Mouse (Mus musculus): ENCODE results near the gene Figla.

The Figla gene

DNA sequence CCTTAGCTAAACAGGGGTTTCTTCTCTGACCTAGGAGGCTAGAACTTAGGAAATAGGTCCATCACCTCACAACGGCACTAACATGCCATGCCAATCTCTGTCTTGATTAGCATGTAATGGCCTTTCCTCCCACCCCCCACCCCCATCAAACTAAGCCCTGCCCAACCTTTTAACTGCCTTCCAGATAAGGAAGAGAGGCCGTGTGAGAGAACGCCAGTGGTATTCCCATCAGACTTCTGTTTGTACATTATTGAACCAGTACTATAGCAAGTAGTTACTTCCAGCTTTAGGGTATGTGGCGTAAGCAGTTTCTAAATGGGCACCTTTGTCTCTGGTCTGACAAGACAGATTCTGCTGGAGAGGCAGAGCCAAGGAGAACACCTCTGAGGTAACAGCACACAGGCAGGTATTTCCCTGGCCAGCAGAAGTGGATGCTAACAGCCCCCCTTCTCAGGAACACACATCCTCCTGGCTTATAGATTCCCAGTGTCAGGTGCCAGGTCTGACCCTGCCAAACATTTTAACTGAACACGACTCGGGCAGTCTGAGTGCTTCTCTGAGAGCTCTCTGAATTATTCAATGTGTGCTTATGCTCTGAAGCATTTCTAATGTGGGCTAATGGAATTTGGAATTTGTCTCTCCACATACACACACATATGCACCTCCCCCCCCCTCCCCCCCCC is 34.8 kb downstream of the Figla start:
- no peaks in the 10 kb centered on the region for H3K27me3 ChIP-seq (ENCODE audit: control insufficient read depth, insufficient read depth, low read length, poor library complexity, severe bottlenecking)
- no peaks in the 10 kb centered on the region for H3K36me3 ChIP-seq (ENCODE audit: control insufficient read depth, insufficient read depth, low read length, poor library complexity, severe bottlenecking)
- no peak for DNase-seq (ENCODE audit: low read depth, low spot score)

DNA sequence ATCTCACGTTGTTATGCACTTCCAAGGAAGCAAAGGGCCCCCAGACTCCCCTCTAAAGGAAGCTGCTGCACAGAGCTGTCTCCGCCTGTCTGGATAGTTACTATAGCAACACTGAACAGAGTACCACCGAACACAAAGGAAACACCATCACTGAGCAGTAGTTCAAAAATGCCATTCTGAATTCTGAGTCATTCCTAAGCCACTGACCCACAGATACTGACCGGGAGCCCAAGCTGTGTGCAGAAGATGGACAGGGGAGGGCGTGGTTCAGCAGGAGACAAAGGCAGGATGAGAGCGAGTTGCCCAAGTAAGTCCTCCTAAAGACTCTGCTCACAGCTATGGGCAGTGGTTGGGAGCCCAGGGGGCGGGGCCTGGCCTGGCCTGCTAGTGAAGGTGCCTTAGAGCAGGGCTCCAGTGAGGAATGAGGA is 36.1 kb downstream of the Figla start:
- no peaks in the 10 kb centered on the region for H3K36me3 ChIP-seq (ENCODE audit: control insufficient read depth, insufficient read depth, low read length, poor library complexity, severe bottlenecking)
- no peaks in the 10 kb centered on the region for H3K27me3 ChIP-seq (ENCODE audit: control insufficient read depth, insufficient read depth, low read length, poor library complexity, severe bottlenecking)
- no peak for DNase-seq (ENCODE audit: low read depth, low spot score)

DNA sequence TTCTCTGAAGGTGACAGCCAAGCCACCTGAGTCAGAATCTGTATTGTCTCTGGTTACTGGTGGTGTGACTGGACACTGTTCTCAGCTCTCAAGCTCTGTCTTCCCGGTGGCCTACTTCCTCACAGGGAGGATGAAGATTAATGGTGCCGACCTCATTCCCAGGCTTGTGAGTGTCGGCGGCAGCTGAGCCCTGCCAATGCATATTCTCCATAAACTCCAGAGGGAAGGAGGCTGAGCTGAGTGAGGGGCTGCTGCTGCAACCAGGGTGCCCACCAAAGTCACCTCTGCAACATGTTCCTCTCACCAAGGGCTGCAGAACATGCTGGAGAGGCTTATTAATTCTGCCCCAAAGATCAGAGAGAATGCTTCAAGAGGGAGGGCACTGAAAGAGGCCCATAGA is 36.6 kb downstream of the Figla start:
- H3K27me3 ChIP-seq (ENCODE audit: control insufficient read depth, insufficient read depth, low read length, poor library complexity, severe bottlenecking), result no peaks in the 10 kb centered on the region
- no peak for DNase-seq (ENCODE audit: low read depth, low spot score)

DNA sequence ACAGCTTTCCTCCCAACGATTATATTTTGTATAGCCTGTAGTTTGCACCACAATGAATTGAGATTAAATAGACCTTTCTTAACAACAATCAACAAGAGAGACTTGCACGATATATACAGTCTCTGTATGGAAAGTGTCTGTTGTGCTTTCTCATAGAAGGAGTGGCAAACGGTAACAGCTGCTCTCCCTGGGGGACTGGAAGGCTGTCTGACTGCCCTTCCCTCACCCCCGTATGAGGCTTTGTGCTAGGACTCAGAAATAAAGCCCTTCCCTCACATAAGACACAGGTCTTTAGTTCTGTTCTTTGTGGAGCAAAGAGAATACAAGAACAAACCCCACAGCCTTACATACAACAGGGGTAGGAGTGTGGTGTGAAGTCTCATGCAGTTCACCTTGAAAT is 37.1 kb downstream of the Figla start:
- no peak for DNase-seq (ENCODE audit: low read depth, low spot score)
- no peaks in the 10 kb centered on the region for H3K36me3 ChIP-seq (ENCODE audit: control insufficient read depth, insufficient read depth, low read length, poor library complexity, severe bottlenecking)
- no peaks in the 10 kb centered on the region for H3K27me3 ChIP-seq (ENCODE audit: control insufficient read depth, insufficient read depth, low read length, poor library complexity, severe bottlenecking)

More for the DNA sequence above, 36.6 kb downstream of the Figla start:
- H3K36me3 ChIP-seq (ENCODE audit: control insufficient read depth, insufficient read depth, low read length, poor library complexity, severe bottlenecking), result no peaks in the 10 kb centered on the region

DNA sequence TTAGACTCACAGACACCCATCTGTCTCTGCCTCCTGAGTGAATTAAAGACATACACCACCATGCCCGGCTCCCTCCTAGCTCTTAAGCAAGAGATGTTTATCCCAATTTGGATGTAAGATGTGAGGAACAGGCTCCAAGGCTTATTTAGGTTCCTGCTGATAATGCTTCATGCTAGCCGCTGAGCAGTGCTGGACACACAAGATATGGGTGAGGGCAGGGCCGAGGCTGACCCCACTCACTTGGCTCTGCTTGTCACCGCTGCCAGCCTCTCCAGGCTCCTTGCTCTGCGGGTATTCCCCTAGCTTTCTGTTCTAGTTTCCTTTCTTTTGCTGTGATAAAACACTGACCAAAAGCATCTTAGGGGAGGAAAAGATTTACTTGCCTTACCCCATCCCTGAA is 37.6 kb downstream of the Figla start:
- Histone ChIP-seq H3K27me3 (ENCODE audit: control insufficient read depth, insufficient read depth, low read length, poor library complexity, severe bottlenecking) (no peaks in the 10 kb centered on the region), H3K36me3 (ENCODE audit: control insufficient read depth, insufficient read depth, low read length, poor library complexity, severe bottlenecking) (no peaks in the 10 kb centered on the region)
- no peak for DNase-seq (ENCODE audit: low read depth, low spot score)

DNA sequence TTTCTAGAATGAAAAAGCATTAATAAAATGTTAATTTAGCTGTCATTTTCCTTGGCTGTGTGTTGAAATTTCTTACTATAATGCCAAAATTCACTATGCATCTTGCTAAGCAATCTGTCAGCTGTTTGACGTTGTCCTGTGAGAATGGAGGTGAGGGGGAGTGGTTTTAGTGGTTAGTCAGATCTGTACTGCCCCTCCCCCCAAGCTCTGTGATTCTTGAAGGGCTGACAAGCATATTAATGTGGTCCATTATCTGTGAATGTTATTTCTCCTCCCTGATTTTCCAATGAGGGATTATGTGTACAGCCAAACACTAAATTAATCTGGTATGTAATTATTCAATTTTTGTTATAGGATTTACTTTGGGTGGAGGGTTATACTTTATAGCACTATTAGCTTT is 42.5 kb downstream of the Figla start:
- no peak for DNase-seq (ENCODE audit: low read depth, low spot score)
- Histone ChIP-seq H3K36me3 (ENCODE audit: control insufficient read depth, insufficient read depth, low read length, poor library complexity, severe bottlenecking) (no peaks in the 10 kb centered on the region), H3K27me3 (ENCODE audit: control insufficient read depth, insufficient read depth, low read length, poor library complexity, severe bottlenecking) (no peaks in the 10 kb centered on the region)

DNA sequence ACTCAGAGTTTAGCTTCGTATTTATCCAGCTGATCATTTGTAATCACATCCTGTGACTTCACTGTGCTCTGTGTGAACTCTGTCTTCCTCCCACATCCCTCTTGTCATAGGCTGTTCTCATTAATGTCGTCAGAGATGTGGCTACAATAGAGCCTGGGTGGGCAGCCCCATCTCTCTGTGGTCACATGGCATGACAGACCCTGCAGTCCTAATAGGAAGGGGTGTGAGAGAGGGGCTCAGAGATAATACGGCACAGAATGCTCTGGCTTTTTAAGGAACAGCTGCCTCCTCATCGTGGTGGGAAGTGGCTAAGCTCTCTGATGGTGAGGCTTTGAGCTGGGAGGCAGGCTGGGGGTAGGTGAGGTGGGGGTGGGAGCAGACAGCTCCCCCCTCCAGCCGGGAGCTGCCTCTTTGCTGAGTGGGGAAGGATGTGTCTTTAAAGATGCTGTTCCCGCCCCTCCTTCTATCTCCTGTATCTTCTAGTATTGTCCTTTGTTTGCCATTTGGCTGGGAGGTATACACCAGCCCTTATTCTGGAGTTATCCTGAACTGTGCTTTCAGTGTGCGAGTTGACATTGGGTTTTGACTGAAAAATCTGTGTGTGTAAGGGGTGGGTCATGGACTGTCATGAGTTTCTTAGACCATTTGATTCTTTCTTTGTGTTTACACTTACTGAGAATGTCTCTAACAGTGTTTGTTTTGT is 43.3 kb downstream of the Figla start:
- no peaks in the 10 kb centered on the region for H3K36me3 ChIP-seq (ENCODE audit: control insufficient read depth, insufficient read depth, low read length, poor library complexity, severe bottlenecking)
- H3K27me3 ChIP-seq (ENCODE audit: control insufficient read depth, insufficient read depth, low read length, poor library complexity, severe bottlenecking), result no peaks in the 10 kb centered on the region
- DNase-seq (ENCODE audit: low read depth, low spot score), result no peak

DNA sequence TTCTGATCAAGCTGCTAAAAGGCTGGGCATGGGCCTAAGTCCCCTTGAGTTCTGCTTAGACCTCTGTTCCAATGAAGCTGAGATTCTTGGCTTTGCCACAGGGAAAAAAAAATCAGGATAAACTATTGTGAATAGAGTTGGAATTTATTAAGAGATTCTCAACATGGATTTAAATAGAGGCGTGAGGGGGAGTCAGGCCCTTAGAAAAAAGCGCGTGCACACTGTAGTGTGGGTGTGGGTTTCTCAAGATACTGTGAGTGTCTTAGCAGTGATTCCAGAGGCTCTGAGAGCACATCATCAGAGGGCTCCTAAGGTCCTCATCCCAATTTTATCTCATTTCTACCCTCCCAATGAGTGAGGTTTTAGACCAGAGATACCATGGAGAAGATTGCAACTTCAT is 44.2 kb downstream of the Figla start:
- DNase-seq (ENCODE audit: low read depth, low spot score), result no peak
- Histone ChIP-seq H3K36me3 (ENCODE audit: control insufficient read depth, insufficient read depth, low read length, poor library complexity, severe bottlenecking) (no peaks in the 10 kb centered on the region), H3K27me3 (ENCODE audit: control insufficient read depth, insufficient read depth, low read length, poor library complexity, severe bottlenecking) (no peaks in the 10 kb centered on the region)

DNA sequence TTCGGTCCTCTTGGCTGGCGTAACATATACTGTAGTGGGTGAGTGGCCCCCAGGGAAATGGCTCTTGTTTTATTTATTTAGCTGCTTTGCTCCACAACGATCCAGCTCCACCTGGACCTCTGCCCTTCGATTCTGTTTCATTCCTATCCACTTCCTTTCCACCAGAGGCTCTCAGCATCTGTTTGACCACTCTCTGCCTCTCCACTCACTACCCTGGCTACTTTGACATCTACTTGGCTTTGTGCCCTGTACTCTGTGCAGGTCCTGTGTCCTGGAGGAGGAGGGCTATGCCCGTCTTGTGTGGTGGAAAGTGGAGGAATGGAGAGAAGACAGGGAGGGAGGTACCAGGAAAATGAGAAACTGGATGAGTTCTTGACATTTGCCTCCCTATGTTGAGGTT is 46.3 kb downstream of the Figla start:
- Histone ChIP-seq H3K36me3 (ENCODE audit: control insufficient read depth, insufficient read depth, low read length, poor library complexity, severe bottlenecking) (no peaks in the 10 kb centered on the region), H3K27me3 (ENCODE audit: control insufficient read depth, insufficient read depth, low read length, poor library complexity, severe bottlenecking) (no peaks in the 10 kb centered on the region)
- DNase-seq (ENCODE audit: low read depth, low spot score), result no peak

DNA sequence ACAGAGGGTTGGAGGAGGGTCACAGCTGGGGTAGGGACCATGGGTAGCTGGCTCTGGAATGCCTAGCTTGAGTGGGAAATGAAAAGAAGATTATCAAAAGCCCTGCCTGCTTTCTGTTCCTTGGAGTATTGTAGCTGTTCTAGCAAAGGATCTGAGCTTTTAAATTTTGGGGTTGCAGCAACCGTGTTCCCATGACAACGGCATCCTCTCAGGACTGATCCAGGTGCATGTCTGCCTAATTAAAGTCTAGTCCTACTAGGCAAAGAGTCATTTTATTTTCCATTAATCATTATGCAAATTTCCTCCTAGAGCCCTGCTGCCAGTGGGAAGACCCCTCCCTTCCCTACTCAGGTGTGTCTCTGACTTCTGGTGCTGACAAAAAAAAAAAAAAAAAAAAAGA is 46.7 kb downstream of the Figla start:
- Histone ChIP-seq H3K36me3 (ENCODE audit: control insufficient read depth, insufficient read depth, low read length, poor library complexity, severe bottlenecking) (no peaks in the 10 kb centered on the region), H3K27me3 (ENCODE audit: control insufficient read depth, insufficient read depth, low read length, poor library complexity, severe bottlenecking) (no peaks in the 10 kb centered on the region)
- no peak for DNase-seq (ENCODE audit: low read depth, low spot score)

DNA sequence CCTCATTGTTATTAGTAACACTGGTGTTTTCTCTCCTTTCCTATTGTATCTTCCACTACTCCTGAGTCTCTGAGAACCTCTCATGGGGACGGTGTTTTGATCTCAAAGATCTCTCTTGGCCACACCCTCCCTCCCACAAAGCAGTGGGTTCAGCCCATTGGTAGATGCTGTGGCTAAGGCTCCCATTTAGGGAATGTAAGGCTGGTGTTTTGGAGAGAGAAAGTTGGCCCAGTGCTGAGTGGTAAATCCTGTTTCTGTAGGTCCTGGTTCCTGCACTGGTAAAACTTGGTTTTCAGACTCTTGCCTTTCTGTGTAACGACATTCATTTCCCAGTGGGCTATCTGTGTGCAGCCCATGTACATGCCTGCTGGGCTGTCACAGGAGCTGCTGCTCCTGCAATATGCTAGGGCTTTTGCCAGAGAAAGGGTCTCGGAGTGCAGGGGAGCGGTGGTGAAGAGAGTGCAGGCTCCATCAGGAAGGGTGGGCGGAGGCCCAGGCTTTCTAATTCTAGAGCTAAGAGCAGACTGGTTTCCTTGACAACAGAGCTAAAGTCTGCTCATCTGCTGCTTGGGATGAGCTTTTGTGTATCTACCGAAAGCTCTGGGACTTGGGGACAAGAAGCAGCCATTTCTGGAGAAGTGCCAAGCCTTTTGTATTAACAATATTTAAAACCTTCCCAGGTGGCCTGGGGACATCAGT is 48.5 kb downstream of the Figla start:
- DNase-seq (ENCODE audit: low read depth, low spot score), result no peak
- H3K36me3 ChIP-seq (ENCODE audit: control insufficient read depth, insufficient read depth, low read length, poor library complexity, severe bottlenecking), result no peaks in the 10 kb centered on the region
- H3K27me3 ChIP-seq (ENCODE audit: control insufficient read depth, insufficient read depth, low read length, poor library complexity, severe bottlenecking), result no peaks in the 10 kb centered on the region

DNA sequence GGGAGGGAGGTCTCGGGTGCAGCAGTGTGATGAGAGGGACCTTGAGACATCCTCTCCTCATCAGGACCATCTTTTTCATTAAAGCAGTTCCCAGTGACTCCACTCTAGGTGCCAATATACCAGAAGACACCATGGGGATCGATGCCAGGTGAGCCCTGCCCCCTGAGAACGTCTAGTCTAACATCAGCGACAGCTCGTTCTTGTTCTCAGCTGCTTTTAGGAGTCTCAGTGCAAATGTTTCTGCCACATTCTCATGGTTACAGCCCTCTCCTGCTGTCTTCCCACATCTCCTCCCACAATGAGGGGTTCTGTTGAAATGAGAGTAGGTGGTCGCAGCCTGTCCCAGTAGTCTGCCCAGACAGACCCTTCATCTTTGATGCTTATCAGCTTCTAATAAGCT is 50.8 kb downstream of the Figla start:
- no peak for DNase-seq (ENCODE audit: low read depth, low spot score)
- Histone ChIP-seq H3K36me3 (ENCODE audit: control insufficient read depth, insufficient read depth, low read length, poor library complexity, severe bottlenecking) (no peaks in the 10 kb centered on the region), H3K27me3 (ENCODE audit: control insufficient read depth, insufficient read depth, low read length, poor library complexity, severe bottlenecking) (no peaks in the 10 kb centered on the region)

DNA sequence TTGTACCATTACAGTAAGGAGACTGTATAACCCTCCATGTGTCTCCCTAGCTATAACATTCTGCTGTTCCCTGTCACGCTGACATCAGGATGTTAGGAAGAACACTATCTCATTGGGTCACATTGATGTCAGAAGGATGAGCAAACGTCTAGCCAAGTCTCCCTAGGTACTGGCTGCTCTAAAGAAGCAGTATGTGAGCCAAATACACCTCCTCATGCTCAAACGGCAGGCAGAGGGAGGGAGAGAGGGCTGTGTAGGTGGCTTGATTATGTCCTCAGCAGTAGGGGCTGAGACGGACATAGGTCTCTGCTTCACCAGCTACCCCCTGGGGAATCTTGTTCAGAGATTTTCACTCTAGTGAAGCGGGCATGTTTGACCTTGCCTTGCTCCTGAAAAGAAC is 51.2 kb downstream of the Figla start:
- no peak for DNase-seq (ENCODE audit: low read depth, low spot score)
- Histone ChIP-seq H3K36me3 (ENCODE audit: control insufficient read depth, insufficient read depth, low read length, poor library complexity, severe bottlenecking) (no peaks in the 10 kb centered on the region), H3K27me3 (ENCODE audit: control insufficient read depth, insufficient read depth, low read length, poor library complexity, severe bottlenecking) (no peaks in the 10 kb centered on the region)

DNA sequence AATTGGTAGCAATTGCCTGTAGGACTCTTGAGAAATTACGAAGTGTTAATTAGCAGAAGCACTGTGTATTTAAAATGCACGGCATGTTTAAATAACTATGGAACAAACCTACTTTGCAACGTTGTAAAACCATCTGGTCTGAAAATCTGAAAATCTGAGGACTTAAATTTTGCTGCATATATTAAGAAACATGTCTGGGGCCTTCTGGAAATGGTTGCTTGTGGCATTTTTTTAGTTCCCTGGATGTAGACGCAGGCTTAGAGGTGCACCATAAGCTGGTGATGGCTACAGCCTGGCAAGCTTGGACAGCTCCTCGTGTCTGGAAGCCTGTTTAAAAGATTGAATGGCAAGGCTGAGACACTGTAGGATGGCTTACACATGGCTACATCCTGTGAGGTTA is 53.0 kb downstream of the Figla start:
- no peaks in the 10 kb centered on the region for H3K36me3 ChIP-seq (ENCODE audit: control insufficient read depth, insufficient read depth, low read length, poor library complexity, severe bottlenecking)
- DNase-seq (ENCODE audit: low read depth, low spot score), result no peak
- no peaks in the 10 kb centered on the region for H3K27me3 ChIP-seq (ENCODE audit: control insufficient read depth, insufficient read depth, low read length, poor library complexity, severe bottlenecking)

DNA sequence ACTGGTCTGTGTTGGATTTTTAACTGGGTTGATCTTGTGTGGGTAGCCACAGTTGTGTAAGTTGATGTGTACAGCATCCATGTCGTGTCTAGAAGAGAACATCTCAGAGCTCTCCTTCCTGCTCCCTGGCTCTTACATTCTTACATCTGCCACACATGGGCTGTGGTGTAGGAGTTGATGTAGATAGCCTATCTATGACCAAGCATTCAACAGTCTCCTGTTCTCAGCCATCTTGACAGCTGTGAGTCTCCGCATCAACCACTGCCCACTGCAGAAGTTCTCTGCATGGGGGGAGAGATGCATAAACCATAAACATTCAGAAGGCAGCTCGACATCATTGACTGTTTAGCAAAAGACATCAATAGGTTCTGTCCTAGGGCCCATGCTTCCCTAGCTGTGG is 53.9 kb downstream of the Figla start:
- no peak for DNase-seq (ENCODE audit: low read depth, low spot score)
- Histone ChIP-seq H3K36me3 (ENCODE audit: control insufficient read depth, insufficient read depth, low read length, poor library complexity, severe bottlenecking) (no peaks in the 10 kb centered on the region), H3K27me3 (ENCODE audit: control insufficient read depth, insufficient read depth, low read length, poor library complexity, severe bottlenecking) (no peaks in the 10 kb centered on the region)

All from splenic B cell, adult 2 months (primary cell).